Mouse (Mus musculus): Measurements from ENCODE around the gene Rhbg.

The Rhbg gene

DNA sequence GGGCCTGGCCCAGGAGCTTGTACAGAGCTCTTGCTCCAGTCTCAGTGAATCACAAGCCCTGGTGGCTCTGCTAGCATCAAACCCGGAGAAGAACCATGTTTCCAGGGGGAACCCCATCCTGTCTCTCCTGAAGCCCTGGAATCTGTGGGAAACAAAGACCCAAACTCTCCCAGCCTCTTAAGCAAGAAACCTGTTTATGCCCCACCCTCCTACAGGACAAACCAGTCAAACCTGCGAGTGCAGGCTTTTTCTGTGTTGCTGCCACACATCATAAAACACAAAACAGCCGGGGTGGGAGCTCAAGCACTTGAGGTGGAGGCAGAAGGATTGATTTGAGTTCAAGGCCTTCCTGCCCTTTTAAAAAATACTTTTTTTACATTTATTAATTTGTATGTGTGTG lies 7.8 kb upstream of the Rhbg start:
- DNase-seq (ENCODE audit: low read depth, low spot score) = no peak

DNA sequence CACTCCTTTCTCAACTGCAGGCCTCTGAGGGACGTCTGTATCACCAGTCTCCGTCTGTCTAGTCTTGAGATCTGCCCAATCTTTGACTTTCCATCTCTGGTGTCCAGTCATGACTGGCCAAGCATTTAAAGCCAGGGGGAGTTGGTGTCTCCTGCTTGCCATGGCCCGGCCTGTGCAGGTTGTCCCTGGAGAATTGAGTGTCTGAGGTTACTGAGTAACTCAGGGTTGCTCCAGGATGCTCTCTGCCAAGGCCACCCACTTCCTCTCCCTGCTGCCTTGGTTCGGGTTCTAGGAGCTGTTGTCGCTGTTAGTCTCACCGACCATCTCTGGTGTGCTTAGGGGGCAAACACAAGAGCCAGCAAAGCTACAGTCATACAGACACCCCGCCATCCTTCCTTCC lies 1.9 kb upstream of the Rhbg start:
- DNase-seq (ENCODE audit: low read depth, low spot score) = no peak

- no peak for DNase-seq (ENCODE audit: low read depth, low spot score)
Measured at GRCm38 (mm10) chr3:88255950-88256349, 1.4 kb upstream of the Rhbg start.

DNA sequence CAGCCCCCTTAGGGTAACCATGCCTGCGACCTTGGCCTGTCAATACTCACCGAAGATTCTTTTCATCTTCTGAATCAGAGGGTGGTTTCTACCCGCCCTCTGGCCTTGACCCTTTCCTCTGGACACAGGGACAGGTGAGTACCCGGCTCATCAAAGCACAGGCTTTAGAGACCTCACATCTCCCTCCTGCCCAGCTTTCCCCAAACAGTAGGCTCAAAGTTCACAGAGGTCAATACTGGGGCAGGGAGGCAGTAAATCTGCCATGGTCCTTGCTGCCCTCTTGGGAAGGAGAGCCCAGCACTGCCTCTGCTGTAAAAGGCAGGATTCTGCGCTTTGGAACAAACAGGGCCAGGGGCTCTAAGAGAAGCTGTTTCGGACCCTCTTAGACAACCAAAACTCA lies 1.8 kb downstream of the Rhbg start:
- no peak for DNase-seq (ENCODE audit: low read depth, low spot score)

DNA sequence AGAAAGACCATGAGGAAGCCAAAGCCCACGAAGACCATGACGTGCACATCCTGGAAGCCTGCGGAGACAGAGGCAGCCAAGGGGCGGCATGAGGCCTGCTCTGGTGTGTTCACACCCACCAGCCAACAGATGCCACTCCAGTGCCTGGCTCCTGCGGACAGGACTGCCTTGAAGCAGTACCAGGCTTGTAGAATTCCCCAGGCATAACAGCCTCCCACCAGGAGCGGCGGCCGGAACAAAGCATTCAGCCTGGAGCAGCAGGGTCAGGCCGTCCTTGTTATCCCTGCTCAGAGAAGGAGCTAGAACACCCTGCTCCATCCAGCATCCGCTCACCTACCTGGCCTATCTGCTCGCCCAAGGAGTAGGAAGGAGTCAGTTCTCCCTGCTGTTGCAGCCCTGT lies 6.1 kb downstream of the Rhbg start:
- no peak for DNase-seq (ENCODE audit: low read depth, low spot score)

- peak; percentile 72 for DNase-seq (ENCODE audit: low read depth, low spot score)
Measured at GRCm38 (mm10) chr3:88247666-88248065, 6.8 kb downstream of the Rhbg start.

GRCm38 (mm10) chr3:88245811-88246210 lies 8.7 kb downstream of the Rhbg start:
- DNase-seq (ENCODE audit: low read depth, low spot score) = peak; percentile 90

DNA sequence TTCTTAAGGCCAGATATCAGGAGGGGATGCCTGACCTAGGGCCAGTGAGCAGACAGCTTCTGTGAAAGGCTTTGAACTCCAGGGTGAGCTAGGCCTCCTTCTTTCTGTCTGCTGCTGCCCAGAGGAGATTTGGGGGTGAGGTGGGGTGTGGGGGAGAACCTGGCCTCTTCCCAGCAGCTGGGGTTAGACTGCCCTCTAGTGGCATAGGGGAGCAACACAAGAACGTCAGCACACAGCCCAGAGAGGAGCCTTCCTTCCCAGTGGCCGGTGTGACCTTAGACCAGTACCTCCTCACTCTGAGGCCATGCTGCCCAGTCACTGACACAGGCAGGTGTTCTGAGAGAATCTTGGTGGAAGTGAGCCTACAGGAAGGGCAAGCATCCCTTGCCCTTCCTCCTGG lies 10.4 kb downstream of the Rhbg start:
- peak; percentile 53 for DNase-seq (ENCODE audit: low read depth, low spot score)

GRCm38 (mm10) chr3:88242531-88242930 lies 12.0 kb downstream of the Rhbg start:
- peak; percentile 74 for DNase-seq (ENCODE audit: low read depth, low spot score)

GRCm38 (mm10) chr3:88241045-88241786 lies 13.3 kb downstream of the Rhbg start:
- DNase-seq (ENCODE audit: low read depth, low spot score) = no peak

GRCm38 (mm10) chr3:88239446-88239845 lies 15.1 kb downstream of the Rhbg start:
- DNase-seq (ENCODE audit: low read depth, low spot score) = no peak

GRCm38 (mm10) chr3:88238866-88239391 lies 15.6 kb downstream of the Rhbg start:
- no peak for DNase-seq (ENCODE audit: low read depth, low spot score)

DNA sequence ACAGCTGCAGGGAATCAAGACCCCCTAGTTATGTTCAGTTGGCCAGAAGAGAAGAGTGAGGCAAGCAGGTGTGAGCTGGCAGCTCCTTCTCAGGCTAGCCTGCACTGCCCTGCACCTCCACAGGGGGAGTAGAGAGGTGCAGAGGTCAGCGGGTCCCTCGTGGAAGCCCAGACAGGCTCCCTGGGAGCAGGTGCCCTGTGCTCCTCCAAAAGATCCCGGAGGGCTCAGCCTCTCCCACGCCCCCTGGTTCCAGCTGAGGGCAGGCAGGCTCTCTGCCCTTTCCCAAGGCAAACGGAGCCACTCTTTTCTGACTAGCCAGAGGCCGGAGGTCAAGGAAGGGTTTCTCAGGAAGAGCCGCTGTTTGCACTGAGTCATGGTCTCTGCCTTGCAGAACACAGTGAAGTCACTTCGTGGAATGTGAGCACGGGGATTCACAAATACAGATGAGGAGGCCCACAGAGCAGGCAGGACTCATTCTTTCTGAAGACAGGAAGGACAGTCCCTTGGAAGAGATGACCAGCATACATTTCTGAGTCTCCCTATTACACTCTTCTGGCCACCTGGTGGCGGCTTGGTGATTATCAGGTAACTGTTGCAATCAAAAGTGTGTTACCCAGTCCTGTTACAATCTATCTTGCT lies 16.8 kb downstream of the Rhbg start:
- no peak for DNase-seq (ENCODE audit: low read depth, low spot score)

GRCm38 (mm10) chr3:88237161-88237555 lies 17.4 kb downstream of the Rhbg start:
- no peak for DNase-seq (ENCODE audit: low read depth, low spot score)

DNA sequence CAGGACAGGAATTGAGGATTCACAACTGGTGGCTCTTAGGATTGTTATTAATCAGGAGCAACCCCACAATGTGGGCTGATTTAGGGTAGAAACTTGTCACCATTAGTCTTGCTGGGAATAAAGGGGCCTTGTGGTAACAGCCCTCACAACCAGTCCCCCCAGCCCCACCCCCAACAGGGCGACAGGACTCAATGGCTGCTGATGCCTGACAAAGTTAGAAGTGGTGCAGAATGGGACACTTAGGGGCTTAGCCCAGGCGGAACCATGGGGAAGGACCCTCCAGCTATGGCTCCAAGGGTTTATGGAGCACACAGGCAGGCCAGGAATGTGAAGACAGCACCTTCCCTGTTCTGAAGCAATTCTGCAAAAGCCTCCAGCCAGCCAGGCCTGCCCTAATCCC lies 18.9 kb downstream of the Rhbg start:
- no peak for DNase-seq (ENCODE audit: low read depth, low spot score)

DNA sequence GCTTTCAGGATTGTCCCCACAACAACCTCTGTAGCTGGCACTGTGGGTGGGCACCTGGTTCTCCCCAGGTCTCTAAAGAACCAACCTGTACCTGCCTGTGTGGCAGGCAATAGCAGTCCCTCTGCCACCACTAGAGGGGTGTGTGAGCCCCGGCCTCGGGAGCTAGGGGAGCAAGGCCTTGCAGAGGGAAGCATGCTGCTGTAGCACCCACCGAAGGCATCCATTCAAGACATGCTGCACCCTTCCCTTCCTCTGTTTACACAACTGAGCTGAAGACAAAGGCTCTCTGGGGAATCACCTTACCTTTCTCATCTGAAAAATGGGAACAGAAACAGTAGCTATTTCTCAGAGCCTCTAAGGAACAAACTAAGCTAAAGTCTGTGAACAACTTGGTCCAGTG lies 19.3 kb downstream of the Rhbg start:
- DNase-seq (ENCODE audit: low read depth, low spot score) = peak; percentile 74

DNA sequence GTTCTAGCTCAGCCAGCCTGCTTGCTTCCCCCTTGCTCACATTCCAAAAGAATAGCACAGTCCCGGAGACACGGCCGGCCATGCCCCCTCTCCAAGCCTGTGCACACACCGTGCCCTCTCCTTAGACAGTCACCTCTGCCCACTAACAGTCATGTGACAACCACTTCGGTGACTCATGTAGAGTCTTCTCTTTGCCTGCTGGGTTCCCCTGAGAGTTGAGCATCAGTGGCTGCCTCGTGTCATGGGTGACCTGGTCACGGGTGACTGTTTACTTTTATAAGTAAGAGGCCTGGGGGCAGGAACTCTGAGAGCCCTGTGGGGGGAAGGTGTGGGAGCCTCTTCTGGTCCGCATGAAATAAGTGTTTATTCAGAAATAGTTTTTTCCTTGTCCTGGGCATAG lies 20.5 kb downstream of the Rhbg start:
- DNase-seq (ENCODE audit: low read depth, low spot score) = no peak

- DNase-seq (ENCODE audit: low read depth, low spot score) = no peak
Measured at GRCm38 (mm10) chr3:88232851-88233649, 21.5 kb downstream of the Rhbg start.

GRCm38 (mm10) chr3:88232301-88232702 lies 22.2 kb downstream of the Rhbg start:
- DNase-seq (ENCODE audit: low read depth, low spot score) = no peak

- DNase-seq (ENCODE audit: low read depth, low spot score) = peak; percentile 96
Measured at GRCm38 (mm10) chr3:88231061-88231641, 23.4 kb downstream of the Rhbg start.

DNA sequence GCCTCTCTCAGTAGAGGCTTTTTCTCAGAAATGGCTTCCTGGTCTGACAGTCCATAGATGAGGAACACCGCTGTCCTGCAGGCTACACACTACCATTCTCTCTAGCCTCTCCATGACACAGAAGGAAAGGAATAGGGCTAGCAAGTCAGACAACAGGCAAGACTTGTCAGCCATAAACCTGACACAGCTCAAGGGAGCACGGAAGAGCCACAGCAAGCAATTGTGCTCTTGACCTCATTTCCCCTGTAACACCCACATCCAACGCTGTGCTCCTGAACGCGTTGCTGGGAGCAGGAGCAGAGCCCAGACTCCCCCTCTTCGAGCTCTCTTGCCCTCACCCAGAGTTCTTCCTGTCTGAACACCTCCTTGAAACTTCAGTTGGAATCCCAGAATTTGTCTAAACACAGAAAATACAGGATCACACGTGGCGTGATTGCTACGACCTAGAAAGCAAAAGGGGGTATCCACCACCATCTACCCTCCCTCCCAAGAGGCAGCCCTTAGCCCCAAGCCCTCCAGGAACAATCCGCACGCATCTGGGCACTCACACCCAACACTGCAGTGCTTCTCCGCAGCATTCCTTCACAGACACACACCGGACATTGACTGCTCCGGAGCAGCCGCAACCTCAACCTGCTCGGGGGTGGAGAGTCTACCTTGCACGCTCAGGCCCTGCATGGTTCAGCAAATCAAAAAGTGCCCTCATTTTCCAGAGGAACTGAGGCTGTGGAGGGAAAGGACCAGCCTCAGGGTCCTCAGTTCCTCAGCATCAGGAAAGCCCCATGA lies 24.1 kb downstream of the Rhbg start:
- no peak for DNase-seq (ENCODE audit: low read depth, low spot score)

Data from ES-CJ7 (cell line).